Mouse (Mus musculus): Measurements from ENCODE around the gene Pkd1l3.

Gene Pkd1l3

DNA sequence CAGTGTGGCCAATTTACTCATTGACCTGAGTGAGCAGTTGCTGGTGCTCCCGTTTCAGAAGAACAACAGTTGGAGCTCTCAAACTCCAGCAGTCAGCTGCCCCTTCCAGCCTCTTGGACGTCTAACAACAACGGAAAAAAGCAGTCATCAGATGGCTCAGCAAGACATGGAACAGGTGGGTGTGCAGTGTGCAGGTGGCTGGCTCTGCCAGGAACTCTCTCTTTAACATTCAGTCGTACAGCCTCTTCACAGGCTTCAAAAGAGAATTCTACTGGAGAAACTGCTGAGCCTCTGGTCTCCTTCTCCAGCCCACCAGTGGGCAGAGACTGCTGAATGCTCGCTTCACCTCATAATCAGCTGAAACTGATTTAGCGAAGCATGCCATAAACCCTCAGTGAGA lies 14.3 kb downstream of the Pkd1l3 start:
- in situ Hi-C loops (cut with MboI, MseI) = no loop called here

- in situ Hi-C loops (cut with MboI, MseI) = loop anchor here (10.0 kb wide), 1 partner anchor 768 kb away; no protein-coding TSS in a partner anchor
Observed at GRCm38 (mm10) chr8:109632498-109632897, 18.2 kb downstream of the Pkd1l3 start.

GRCm38 (mm10) chr8:109635146-109635545 lies 20.8 kb downstream of the Pkd1l3 start:
- in situ Hi-C loops (cut with MboI, MseI) = loop anchor here (10.0 kb wide), 1 partner anchor 770 kb away; no protein-coding TSS in a partner anchor

DNA sequence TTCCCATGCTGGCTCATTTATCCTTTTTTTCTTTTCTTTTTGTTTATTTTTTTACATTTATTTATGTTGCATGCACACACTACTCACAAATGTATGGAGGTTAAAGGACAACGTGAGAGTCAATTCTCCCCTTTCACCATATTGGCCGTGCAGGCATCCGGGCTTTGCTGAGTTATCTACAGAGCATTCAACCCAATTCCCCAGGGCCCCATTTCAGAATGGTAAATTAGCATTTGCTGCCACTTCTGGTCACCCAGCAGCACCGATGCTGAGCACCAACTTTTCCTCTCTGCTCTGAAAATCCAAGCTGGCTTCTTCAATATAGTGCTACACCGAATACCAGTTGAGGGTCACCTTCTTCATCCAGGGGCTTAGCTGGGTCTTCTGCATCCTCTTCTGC lies 24.5 kb downstream of the Pkd1l3 start:
- in situ Hi-C loops (cut with MboI, MseI) = loop anchor here (10.0 kb wide), 1 partner anchor 774 kb away; no protein-coding TSS in a partner anchor

- in situ Hi-C loops (cut with MboI, MseI) = no loop called here
Observed at GRCm38 (mm10) chr8:109640410-109640809, 26.1 kb downstream of the Pkd1l3 start.

GRCm38 (mm10) chr8:109641236-109641635 lies 26.9 kb downstream of the Pkd1l3 start:
- in situ Hi-C loops (cut with MboI, MseI) = no loop called here

DNA sequence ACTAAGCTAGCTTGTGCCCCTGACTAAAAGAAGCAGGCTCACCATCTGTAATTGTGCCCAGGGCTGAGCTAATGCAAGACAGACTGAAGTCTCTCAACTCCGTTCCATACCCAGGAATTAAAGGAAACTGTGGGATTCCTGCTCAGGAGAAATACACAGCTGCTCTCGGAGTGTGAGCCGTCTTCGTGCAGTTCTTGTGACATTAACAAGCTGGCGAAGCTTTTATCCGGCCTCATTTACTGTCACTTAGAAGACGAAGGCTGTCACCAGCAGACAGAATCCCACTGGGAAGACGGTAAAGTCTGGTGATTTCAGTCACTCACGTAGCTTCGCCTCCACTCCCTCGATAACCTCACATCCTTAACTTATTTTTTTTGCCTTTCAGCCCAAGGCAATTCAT lies 33.0 kb downstream of the Pkd1l3 start:
- in situ Hi-C loops (cut with MboI, MseI) = no loop called here

GRCm38 (mm10) chr8:109648469-109648868 lies 34.2 kb downstream of the Pkd1l3 start:
- in situ Hi-C loops (cut with MboI, MseI) = no loop called here

GRCm38 (mm10) chr8:109650801-109651200 lies 36.5 kb downstream of the Pkd1l3 start:
- in situ Hi-C loops (cut with MboI, MseI) = no loop called here

DNA sequence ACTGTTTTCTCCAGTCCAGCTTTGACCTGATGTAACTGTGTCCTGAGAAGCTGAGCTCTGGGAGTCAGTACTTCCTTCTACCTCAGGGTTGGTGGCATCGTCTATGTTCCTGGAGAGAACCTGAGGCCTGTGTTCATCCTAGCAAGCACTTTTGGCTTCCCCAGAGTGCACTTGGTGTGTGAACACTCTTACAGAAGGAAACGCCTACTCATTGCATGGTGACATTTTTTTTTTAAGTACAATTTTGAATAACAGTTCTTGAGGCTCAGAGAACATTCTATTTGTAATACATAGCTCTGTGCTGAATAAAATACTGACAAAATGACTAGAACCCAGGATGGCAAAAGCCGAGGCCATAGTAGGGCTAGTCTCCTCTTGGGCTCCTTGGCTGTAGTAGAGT lies 42.5 kb downstream of the Pkd1l3 start:
- in situ Hi-C loops (cut with MboI, MseI) = no loop called here

- in situ Hi-C loops (cut with MboI, MseI) = no loop called here
Observed at GRCm38 (mm10) chr8:109662328-109662727, 48.0 kb downstream of the Pkd1l3 start.

DNA sequence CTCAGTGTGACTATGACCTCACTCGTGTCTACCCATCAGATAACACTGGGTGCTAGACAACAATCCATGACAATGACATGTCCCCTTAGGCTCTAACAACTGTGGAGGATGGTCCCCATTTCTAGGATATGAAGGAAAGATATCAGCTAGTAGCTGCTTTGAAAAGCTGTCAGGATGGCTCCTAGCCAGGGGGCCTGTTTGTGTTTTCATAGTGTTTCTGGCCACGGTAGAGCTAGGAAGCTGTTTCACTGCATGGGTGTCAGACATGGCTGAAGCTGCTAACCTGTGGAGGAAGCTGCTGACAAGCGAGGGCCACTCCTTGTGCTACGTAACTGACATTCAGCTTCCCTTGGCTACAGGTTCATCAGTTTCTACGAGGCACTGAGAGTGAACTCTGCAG lies 52.3 kb downstream of the Pkd1l3 start:
- in situ Hi-C loops (cut with MboI, MseI) = no loop called here

DNA sequence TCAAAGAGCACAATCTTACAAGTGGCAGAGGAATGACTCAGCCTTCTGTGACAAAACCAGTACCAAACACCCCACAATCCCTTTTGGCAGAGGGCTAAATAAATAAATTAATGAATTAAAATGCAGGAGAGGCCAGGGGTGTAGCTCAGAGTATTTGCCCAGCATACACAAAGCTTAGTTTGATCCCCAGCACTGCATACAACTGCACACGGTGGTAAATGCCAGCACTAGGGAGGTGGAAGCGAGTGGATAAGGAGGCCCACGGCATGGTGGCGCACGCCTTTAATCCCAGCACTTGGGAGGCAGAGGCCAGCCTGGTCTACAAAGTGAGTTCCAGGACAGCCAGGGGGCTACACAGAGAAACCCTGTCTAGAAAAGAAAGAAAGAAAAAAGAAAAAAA lies 58.3 kb downstream of the Pkd1l3 start:
- in situ Hi-C loops (cut with MboI, MseI) = no loop called here

DNA sequence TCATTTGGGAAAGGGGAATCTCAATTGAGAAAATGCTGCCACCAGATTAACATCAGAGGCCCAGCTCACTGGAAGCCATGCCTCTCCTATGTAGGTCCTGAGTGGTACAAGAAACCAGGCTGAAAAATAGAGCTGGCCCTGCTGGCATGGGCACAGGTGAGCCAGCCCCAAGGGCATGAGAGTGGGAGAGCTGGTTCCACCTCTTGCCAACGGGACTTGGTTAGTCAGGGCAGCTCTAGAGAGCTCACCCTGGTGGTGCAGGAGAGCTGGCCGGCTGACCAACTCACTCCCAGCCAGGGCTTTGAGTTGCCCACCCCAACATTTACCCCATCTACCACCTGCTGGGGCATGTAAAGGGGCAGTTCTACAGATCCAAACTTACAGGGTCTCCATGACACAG lies 59.3 kb downstream of the Pkd1l3 start:
- in situ Hi-C loops (cut with MboI, MseI) = no loop called here

DNA sequence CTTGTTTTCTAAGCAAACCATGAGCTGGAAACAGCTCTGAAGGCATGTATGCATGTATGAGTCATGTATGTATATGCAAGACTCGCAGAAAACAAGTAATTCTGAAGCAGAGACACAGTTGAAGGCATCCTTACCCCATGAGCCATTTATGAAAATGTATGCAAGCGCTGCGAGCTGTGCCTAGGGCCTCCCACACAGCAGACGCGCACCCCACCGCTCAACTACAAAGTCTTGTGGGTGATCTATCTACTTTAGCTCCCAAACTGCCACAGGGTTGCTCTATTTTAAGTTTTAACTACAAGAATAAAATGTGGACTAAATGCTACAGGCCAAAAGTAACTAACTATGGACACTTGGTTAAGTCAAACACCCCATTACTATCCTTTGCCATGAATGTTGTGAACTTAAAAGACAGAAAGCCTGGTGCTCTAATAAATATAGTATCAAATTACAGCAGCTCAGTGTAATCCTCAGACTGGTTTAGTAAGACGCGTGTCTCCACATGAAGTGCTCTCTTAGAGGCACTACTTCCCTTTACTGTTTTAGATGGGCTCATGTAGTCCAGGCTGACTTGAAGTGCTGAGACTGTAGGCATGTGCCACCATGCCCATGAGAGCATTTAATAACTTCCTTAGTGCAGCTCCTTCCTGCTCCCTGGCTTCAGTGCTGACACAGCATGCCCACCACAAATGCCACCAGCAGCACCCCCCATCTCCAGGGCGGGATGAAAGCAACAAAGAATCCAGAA lies 61.8 kb downstream of the Pkd1l3 start:
- in situ Hi-C loops (cut with MboI, MseI) = no loop called here

DNA sequence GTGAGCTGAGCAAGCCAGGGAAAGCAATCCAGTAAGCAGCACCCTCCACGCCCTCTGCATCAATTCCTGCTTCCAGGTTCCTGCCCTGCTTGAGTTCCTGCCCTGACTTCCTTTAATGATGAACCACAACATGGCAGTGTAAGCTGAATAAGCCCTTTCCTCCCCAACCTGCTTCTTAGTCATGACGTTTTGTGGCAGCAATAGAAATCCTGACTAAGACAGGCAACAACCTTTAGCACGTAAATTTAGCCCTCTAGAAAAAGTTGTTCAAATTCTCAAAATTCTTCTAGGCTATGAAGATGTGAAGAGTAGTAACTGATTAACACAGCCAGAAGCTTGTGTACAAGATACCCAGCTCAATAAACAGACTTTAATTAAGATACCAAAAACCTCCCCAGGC lies 67.2 kb downstream of the Pkd1l3 start:
- in situ Hi-C loops (cut with MboI, MseI) = no loop called here

DNA sequence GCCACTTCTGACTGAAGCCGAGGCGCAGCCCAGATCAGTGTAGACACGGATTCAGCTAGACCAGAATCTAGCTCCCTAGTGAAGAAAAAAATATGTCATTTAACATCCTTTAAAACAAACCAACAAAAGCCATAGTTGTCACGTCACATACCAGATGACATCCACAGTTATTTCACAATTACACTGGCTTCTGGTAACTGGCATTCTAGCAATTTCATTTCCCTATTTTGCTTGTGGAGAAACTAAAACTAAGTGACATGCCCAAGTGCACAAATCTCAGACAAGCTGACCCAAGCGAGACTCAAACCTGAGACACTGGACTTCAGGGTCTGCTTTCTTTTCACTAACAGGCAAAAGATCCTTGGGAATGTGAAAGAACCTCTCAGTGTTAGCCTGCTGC lies 67.8 kb downstream of the Pkd1l3 start:
- in situ Hi-C loops (cut with MboI, MseI) = no loop called here

DNA sequence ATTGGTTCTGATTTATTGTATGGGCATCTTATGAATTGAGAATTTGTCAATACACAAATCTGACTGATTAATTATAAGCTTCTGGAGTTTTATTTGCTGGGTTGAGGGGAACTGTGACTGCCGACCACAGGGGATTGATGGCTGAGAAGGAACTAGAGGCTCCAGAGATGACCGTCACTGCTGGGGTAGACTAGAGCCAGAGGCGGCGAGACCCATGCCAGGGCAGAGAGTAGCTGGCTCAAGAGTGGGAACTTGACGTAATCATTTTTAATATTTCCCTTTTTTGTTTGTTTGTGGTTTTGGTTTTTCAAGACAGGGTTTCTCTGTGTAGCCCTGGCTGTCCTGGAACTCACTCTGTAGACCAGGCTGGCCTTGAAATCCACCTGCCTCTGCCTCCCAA lies 72.9 kb downstream of the Pkd1l3 start:
- in situ Hi-C loops (cut with MboI, MseI) = no loop called here

DNA sequence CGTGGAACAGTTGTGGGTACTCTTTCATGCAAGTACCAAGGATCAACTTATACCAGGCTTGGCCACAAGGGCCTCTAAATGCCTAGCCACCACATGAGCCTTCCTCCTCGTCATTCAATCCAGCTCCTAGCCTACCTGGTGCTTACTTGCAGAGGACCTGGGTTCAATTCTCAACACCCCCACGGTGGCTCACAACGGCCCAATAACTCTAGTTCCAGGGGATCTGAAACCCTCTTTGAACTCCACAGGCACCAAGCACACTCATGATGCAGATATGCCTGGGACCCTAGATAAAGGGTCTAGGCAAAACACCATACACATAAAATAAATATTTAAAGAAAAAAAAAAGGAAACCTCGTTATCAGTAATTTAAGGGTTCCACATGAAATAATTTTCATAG lies 77.5 kb downstream of the Pkd1l3 start:
- in situ Hi-C loops (cut with MboI, MseI) = loop anchor here (5.0 kb wide), 3 partner anchors 84 to 531 kb away; partner anchors contain the start of genes Ap1g1 and Dhodh

GRCm38 (mm10) chr8:109692443-109693145 lies 78.3 kb downstream of the Pkd1l3 start:
- in situ Hi-C loops (cut with MboI, MseI) = loop anchor here (5.0 kb wide), 3 partner anchors 85 to 530 kb away; partner anchors contain the start of genes Ap1g1 and Dhodh

DNA sequence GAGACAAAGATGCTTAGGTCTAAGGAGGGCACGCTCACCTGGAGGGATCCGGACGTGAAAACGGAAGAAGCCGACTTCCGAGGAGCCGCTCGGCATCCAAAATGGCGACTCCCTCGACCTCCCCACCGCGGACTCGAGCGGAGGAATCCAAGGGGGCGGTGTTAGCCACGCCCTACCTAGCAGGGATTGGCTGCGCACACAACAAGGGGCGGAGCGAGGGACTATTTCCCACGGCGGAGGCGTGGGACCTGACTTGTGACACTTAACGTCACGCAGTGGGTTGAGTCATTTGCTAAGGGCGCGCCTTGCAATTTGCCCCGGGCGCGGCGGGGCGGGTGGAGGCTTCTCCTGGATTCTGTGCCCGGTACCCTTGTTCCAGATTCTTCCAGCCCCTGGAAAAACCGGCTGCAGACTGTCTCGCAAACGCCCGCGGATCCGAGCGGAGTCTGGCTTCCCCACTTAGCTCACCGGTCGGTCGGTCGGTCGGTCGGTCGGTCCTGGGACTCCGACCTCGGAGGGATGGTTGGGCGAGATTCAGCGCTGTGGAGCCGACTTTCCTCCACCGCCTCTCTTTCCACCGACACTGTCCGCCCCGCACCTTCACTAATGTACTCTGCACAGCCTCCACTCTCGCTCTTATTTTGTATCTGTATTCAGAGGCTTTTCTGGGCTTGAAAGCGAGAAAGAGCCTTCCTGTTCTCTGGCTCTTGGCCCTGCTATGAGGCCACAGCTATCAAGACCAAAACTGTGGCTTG lies 79.0 kb downstream of the Pkd1l3 start, which contains the start of gene Ist1:
Gene Ist1 (minus strand): TSS at position 115 of the 755 bp plus-strand sequence.
- in situ Hi-C loops (cut with MboI, MseI) = loop anchor here (5.0 kb wide), 3 partner anchors 84 to 529 kb away; partner anchors contain the start of genes Ap1g1 and Dhodh

DNA sequence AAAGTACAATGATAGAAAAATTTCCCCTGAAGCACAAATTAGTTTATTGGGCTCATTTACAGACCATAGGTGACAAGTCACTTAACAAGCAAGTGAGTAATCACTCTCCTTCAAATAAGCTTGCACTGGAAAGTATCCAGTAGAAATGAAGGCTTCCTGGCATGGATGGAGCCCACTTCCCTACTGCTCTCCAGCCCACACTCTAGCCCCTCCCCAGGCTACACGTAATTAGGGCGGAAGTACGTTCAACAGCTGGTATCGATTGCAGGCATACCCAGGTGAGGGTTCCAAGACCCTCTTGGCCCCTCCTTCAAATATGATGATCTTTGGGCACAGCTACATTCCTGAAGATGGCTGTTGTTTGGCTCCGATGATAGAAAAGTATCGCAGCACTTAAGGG lies 79.8 kb downstream of the Pkd1l3 start:
- in situ Hi-C loops (cut with MboI, MseI) = loop anchor here (5.0 kb wide), 3 partner anchors 83 to 528 kb away; partner anchors contain the start of genes Ap1g1 and Dhodh
